Mouse (Mus musculus): Measurements from ENCODE around the gene Btbd35f21.
"Not testable (repeated sequence)": the region's sequence is repeated elsewhere in the genome, so short reads cannot be mapped to it uniquely, and the experiment has no call there.

Btbd35f21 gene

DNA sequence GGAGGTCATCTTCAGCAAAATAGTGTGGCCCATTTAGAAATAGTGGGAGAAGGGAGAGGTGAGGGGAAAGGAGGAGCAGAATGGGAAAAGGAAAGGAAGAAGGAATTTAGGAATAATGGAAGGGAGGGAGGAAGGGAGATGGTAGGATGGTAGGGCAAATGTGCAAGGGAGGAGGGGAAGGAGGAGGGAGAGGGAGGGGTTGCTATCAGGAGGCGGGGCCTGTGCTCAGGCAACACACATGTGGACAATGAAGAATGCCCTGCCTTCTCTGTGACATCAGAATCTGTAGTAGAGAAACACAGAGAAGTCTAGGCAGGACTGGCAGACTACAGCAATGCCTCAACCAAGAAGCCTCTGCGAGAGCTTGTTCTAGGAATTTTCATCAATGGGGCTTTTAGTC, at the start of gene Btbd35f21:
Btbd35f21 (plus strand) TSS at position 301 of the 400 bp plus-strand sequence.
- not testable (repeated sequence) for DNase-seq (ENCODE audit: low spot score)

Data from retina, embryonic 14.5 days (tissue).